Mouse (Mus musculus): ENCODE data around the gene Tmem115.
"Not testable (repeated sequence)": the region's sequence is repeated elsewhere in the genome, so short reads cannot be mapped to it uniquely, and the experiment has no call there.

The Tmem115 gene

GRCm38 (mm10) chr9:107551117-107551889 lies 17.6 kb downstream of the Tmem115 start, which contains the start of gene Rassf1:
TSS of gene Rassf1 (plus strand) at chr9:107551555.
- DNase-seq: peak; percentile 46 to 48

DNA sequence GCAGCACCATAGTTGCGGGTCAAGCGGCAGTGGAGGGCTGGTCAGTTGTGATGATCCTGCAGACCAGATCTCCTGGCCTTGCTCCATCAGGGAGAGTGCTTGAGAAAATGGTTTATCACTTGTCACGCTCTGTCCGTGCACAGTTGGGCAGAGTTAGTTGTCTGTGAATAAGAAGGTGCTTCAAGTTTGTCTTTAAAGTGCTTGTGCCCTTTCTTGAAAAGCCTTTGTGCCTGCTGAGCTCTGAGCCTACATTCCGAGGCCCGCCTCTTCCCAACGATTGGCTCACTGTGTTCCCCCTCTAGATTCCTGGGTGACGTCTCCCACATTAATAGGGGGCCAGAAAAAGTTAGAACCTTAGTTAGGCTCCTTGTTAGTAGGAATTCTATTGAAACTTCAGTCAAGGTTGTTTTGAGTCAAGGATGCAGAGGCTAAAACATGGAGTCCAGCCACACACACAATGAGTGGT lies 18.2 kb downstream of the Tmem115 start:
- DNase-seq: no peak

- no peak for DNase-seq
These were observed 19.1 kb downstream of the Tmem115 start for GRCm38 (mm10) chr9:107552690-107553393.

- no peak for DNase-seq
These were observed 20.0 kb downstream of the Tmem115 start for GRCm38 (mm10) chr9:107553541-107554318.

GRCm38 (mm10) chr9:107554319-107554825 lies 20.6 kb downstream of the Tmem115 start:
- peak; percentile 97 to 98 for DNase-seq

- DNase-seq: peak in 1 of 2 experiments; percentile 54
These were observed 21.3 kb downstream of the Tmem115 start for GRCm38 (mm10) chr9:107555031-107555457.

DNA sequence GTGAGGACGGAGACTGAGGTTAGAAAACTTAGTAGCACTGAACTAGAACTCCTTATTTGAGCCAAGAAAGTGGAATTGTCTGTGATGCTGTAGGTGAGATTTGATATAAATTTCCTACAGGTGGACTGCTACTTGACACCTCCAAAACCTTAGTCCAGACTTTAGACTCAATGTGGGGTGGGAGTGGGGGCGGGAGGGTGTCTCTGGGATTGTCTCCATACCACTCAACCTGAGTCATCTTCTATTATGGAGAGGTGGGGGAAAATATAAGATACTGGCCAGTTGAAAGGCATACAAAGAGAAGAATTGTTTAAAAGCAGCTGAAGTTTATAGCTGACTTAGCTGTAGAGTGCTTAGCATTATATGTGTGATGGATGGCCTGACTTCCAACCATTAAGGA lies 22.0 kb downstream of the Tmem115 start:
- DNase-seq: no peak

- DNase-seq: no peak
These were observed 22.6 kb downstream of the Tmem115 start for GRCm38 (mm10) chr9:107556346-107556745.

GRCm38 (mm10) chr9:107563029-107563581 lies 29.4 kb downstream of the Tmem115 start, which contains the start of gene Tusc2:
TSS of gene Tusc2 (plus strand) at chr9:107563255.
- DNase-seq: peak; percentile 94 to 95

- not testable (repeated sequence) for DNase-seq
These were observed 31.8 kb downstream of the Tmem115 start for GRCm38 (mm10) chr9:107565556-107565955.

DNA sequence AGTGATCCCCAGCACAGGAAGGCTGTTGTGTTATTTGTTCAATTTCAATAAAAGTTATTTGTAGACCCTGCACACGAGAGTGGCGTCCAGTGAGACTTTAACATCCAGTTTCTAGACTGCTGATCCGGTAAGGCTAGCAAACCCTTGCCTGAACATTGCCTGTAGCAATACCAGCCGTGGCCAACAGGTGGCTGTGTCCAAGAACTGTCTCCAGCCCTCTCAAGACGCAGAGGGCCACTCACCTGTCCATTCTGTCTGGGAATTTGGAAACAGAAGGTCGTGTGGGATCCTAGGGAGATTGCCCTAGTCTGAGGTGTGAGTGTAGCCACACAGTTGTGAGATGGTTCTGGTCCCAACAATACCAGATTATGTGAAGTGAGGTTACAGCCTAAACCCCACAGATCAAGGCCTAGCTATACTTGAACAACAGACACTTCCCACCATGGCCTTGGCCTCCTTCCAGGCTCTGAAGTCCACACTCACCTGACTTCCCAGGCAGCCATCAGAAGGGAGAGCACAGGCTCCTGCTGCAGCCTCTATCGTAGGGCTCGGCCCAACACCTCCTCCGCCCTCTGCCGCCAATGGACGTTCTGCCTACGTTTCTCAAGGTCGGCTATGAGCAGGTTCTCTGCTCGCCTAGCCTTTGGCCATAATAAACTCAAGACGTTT lies 32.4 kb downstream of the Tmem115 start:
- DNase-seq: peak; percentile 89 to 92

DNA sequence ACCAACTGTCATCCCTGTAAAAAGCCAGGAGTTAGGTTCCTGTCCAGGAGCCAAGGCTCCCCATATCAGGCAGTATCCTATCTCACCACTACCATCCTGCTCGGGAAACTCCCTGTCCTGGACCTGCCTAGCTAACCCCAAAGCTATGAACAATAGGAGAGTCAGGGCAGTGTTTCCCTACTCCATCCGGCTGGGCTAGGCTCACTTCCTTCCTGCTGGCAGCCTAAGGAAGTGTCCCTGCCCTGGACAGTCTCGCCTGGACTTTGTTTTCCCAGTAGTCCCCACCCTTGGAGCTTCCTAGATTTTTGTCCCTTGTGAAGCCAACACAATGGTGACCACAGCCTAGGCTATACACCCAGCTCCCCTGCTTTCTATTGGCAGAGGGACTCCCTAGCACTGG lies 33.1 kb downstream of the Tmem115 start:
- no peak for DNase-seq

DNA sequence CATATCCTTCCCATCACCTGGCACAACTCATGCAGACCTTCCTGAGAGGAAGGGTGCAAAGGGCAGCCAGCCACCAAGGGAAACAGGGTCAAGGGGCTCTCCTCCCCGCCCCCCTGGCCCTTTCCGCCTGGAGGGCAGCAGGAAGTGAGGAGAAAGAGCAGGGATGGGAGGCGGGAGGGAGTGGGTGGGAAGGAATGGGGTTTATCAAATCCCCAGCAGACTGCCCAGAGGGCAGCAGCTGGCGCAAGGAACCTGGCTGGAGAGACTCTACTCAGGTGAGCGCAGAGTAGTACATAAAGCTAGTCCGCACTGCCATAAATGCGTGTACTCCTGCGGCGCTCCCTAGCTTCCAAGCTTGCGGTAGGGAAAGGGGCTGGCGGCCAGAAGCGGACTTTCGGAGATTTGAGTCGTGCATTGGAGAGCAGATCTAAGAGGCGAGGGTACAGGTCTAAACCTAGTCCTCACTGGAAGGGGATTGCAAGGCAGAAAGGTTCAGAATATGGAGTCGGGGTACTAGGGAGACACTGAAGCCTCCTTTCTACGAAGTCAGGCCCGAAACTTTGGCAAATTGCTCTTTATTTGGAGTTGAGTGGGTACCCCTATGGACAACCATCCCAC lies 34.1 kb downstream of the Tmem115 start, which contains the start of gene Hyal2:
TSS of gene Hyal2 (plus strand) at position 244 of the 618 bp plus-strand sequence.
- DNase-seq: no peak

- DNase-seq: peak; percentile 90 to 92
These were observed 34.9 kb downstream of the Tmem115 start for GRCm38 (mm10) chr9:107568331-107569261.

GRCm38 (mm10) chr9:107569270-107569669 lies 35.5 kb downstream of the Tmem115 start:
- no peak for DNase-seq

DNA sequence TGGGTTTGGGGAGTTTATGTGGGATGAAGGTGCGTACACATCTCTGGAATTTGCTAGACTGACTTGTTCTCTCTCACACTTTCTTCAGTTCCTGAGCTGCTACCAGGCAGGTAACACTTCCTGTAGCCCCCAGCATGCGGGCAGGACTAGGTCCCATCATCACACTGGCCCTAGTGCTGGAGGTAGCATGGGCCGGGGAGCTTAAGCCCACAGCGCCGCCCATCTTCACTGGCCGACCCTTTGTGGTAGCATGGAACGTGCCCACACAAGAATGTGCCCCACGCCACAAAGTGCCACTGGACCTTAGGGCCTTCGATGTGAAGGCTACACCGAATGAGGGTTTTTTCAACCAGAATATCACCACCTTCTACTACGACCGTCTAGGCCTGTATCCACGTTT lies 36.3 kb downstream of the Tmem115 start:
- DNase-seq: no peak

- no peak for DNase-seq
These were observed 37.1 kb downstream of the Tmem115 start for GRCm38 (mm10) chr9:107570845-107571244.

DNA sequence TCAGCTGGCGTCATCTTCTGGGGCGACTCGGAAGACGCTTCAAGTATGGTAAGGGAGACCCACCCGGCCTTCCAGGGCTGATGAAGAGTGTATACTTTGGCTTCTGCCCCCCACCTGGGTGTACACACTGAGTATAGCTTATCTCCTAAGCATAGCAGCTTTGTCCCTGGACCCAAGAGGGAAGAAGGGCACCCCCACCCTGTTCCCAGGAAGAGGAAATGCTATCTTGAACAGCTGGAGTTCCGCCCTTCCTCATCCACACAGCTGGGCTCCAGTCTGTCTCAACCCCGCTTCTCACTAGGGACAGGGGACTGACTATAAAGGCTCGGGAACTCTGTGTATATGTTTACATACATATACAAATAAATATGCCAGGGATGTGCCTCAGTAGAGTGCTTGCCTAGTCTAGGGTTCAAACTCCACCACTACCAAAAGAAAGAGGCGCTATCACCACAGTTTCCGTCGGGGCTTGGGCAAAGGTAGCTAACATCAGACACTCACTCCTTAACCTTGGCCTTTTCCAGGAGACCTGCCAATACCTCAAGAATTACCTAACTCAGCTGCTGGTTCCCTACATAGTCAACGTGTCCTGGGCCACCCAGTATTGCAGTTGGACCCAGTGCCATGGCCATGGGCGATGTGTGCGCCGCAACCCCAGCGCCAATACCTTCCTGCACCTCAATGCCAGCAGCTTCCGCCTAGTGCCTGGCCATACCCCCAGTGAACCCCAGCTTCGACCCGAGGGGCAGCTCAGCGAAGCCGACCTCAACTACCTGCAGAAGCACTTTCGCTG lies 38.0 kb downstream of the Tmem115 start:
- DNase-seq: no peak

DNA sequence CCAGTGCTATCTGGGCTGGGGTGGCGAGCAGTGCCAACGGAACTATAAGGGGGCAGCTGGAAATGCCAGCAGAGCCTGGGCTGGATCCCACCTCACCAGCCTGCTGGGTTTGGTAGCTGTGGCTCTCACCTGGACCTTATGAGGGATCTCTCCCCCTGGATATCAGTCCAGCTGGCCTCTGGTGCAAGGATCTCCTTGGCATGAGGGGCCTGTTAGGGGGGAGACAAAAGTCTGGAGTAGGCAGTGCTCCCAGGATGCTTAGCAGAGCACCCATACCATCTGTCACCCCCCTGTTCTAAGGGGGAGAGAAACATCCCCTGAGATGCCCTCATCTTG lies 38.5 kb downstream of the Tmem115 start:
- DNase-seq: no peak

Measured in cerebellum, postnatal 10 days (tissue).